Mouse (Mus musculus) yolk sac, embryonic 10.5 days (tissue): Measurements from ENCODE around the gene Lefty2.
"Not testable (repeated sequence)": the region's sequence is repeated elsewhere in the genome, so short reads cannot be mapped to it uniquely, and the experiment has no call there.

Experiments
- DNase-seq: peaks from one replicate; pipeline ENCODE4 v3.0.0-alpha.2; 2017; ENCODE audit warnings: low spot score

Lefty2 gene

DNA sequence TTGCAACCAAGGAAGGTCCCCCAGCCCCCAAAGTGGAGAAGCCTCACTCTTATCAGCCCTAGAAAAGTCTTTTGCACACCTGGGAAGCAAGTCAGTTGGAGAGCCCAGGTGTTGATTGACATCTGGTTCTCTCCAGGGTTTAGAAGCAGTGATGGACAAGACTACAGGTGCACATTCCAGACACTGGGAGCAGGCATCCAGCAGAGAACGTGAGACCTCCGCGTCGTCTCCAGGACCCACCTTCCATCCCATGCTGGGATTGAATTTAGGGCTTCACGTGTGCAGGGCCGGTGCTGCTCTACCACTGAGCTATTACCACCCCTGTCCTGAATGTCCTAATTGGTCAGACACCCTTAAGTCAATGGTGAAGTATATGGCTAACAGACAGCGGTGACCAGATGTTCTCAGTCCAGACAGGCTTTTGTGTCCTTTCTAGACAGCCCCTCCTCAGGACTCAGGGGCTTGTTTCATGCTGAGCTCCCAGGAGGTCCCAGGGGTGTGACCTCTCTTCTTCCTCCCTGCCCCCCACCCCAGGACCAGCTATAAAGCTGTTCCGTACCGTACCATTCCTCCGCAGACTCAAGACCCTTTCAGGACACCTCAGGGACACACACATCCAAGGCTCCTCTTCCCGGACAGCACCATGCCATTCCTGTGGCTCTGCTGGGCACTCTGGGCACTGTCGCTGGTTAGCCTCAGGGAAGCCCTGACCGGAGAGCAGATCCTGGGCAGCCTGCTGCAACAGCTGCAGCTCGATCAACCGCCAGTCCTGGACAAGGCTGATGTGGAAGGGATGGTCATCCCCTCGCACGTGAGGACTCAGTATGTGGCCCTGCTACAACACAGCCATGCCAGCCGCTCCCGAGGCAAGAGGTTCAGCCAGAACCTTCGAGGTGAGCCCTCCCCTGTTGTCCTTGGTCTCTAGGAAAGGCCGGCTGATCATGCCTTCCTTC is 41.8 kb downstream of the Lefty2 start, which contains the start of gene Lefty1:
Gene Lefty1, plus strand, starts transcription at position 556 of the 953 bp plus-strand sequence.
- no peak for DNase-seq

DNA sequence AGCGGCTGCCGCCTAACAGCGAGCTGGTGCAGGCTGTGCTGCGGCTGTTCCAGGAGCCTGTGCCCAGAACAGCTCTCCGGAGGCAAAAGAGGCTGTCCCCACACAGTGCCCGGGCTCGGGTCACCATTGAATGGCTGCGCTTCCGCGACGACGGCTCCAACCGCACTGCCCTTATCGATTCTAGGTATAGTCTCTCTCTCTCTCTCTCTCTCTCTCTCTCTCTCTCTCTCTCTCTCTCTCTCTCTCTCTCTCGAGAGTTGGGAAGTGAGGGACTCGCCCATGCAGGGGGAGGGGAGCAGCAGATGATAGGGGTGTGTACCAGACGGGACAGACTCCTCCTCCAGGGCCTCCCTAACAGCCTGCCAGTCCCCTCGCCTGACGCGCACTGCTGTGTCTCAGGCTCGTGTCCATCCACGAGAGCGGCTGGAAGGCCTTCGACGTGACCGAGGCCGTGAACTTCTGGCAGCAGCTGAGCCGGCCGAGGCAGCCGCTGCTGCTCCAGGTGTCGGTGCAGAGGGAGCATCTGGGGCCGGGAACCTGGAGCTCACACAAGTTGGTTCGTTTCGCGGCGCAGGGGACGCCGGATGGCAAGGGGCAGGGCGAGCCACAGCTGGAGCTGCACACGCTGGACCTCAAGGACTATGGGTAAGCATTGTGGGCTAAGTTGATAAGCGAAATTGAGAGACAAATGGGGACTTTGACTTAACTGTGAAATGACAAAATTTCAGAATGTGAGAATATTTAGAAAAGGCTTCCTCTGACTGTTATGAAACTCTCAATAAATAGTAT is 43.9 kb downstream of the Lefty2 start:
- peak; percentile 73 for DNase-seq

- not testable (repeated sequence) for DNase-seq
Measured at GRCm38 (mm10) chr1:180937631-180938030, 44.7 kb downstream of the Lefty2 start.

DNA sequence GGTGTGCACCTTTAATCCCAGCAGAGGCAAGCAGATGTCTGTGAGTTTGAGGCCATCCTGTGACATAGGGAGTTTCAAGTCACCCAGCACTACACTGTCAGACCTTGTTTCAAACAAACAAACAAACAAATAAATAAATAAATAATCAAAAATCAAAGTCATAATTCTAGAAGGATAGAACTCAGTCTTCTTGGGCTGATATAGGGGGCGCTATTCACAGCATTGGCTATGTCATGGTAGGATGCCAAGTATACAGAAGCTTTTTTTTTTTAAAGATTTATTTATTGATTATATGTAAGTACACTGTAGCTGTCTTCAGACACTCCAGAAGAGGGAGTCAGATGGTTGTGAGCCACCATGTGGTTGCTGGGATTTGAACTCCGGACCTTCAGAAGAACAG is 45.9 kb downstream of the Lefty2 start:
- DNase-seq, result not testable (repeated sequence)

- no peak for DNase-seq
Measured at GRCm38 (mm10) chr1:180940776-180941460, 48.0 kb downstream of the Lefty2 start.

DNA sequence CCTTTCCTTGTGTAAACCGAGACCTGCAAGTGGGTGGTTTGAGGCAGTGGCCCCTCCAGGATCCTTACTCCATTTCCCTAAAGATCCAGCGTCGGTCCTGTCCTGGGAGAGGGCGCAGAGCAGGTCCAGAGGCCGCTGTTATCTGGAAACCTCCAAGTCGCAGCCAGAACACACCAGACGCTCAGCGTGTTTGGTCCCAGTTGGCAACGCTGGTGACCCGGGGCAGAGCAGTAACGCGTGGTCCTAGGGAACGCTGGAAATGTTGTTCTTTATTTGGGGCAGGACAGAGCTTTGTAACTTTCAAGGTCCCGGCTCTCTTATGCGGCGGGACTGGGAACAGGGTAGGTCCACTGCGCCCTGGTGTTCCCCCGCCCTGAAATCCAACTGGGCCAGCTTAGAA is 48.8 kb downstream of the Lefty2 start:
- no peak for DNase-seq

DNA sequence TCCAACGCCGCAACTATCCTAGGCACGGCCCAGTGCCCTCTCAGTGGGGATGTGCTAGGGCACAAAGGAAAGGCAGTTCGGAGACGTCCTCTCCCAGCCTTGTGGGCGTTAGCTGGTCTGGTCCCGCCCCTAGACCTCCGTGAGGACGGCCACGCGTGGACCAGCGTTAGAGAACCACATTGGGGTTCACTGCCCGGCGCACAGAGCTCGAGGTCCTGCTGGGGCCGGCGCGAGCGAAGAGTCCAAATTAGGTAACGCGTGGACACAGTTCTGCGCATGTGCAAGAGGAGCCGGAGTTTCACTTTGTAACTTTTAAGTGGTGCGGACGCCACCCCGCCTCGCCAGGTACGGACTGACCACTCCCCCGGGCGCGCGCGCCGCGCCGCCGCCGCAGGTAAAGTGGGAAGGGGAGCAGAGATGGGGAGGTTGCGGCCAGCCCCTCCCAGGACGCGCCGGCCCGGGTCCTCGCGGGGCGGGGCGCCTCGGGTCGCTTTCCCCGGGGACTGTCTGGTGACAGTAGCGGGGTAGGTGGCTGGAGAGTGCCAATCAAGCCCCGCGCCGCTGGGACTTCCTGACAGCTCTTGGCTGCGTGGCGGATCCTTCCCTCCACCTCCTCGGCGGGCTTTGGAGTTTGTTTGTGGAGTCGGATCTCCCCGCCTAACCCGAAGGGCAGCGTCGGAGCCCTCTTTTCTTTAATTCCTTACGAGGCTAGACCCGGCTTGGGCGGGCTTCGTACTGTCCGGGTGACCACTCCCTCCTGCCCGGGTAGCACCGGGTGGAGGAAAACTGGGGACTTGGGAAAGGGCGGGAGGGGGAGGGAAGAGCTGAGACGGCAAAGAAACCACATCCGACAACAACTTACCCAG is 49.5 kb downstream of the Lefty2 start, which contains the start of gene Tmem63a:
Gene Tmem63a, plus strand, starts transcription at position 179 of the 866 bp plus-strand sequence.
- peak; percentile 79 for DNase-seq

GRCm38 (mm10) chr1:180943032-180943644 is 50.2 kb downstream of the Lefty2 start:
- no peak for DNase-seq

GRCm38 (mm10) chr1:180943896-180944295 is 51.0 kb downstream of the Lefty2 start:
- no peak for DNase-seq

- no peak for DNase-seq
Measured at GRCm38 (mm10) chr1:180944553-180944952, 51.6 kb downstream of the Lefty2 start.

- peak; percentile 64 for DNase-seq
Measured at GRCm38 (mm10) chr1:180945001-180945980, 52.4 kb downstream of the Lefty2 start.

- DNase-seq, result no peak
Measured at GRCm38 (mm10) chr1:180946448-180946847, 53.5 kb downstream of the Lefty2 start.
